Mouse (Mus musculus) liver, postnatal 0 days (tissue): ENCODE data around the gene Hivep3. TPM values are rescaled to one million over a fixed set of nuclear protein-coding genes. Genes with fewer than 3 reads are reported as not detected.
A peak's percentile ranks its signal among the peaks of the same experiment; 100 is the strongest.

ENCODE experiments used
- ATAC-seq: fragments of 200-750 bp; cut with Nextera tagmentation; 2 replicates; pipeline ENCODE4 v1.8.0; 2017; ENCODE audit warnings: mild to moderate bottlenecking, moderate library complexity
- DNase-seq: peaks from one replicate; pipeline ENCODE4 v3.0.0-alpha.2; 2016
- H3K27ac ChIP-seq: fragments of 300-500 bp; sonication (generic); 2 replicates; pipeline ENCODE4 v1.5.1; 2014; ENCODE audit warnings: antibody characterized with exemption, moderate library complexity, mild to moderate bottlenecking, low read depth
- H3K27me3 ChIP-seq: fragments of 300-500 bp; sonication (generic); 2 replicates; pipeline ENCODE4 v1.6.1; 2014; ENCODE audit warnings: low read length, control low read depth, mixed read lengths; ENCODE audit not compliant: insufficient read depth
- H3K36me3 ChIP-seq: fragments of 300-500 bp; sonication (generic); replicated peaks from 2 replicates; pipeline ENCODE4 v1.6.1; 2014; ENCODE audit warnings: mild to moderate bottlenecking, control low read depth, low read length, moderate library complexity, mixed read lengths; ENCODE audit not compliant: insufficient read depth
- H3K4me1 ChIP-seq: fragments of 300-500 bp; sonication (generic); 2 replicates; pipeline ENCODE4 v1.6.1; 2014; ENCODE audit warnings: antibody characterized with exemption, mild to moderate bottlenecking, control low read depth; ENCODE audit not compliant: insufficient read depth
- H3K4me2 ChIP-seq: fragments of 300-500 bp; sonication (generic); 2 replicates; pipeline ENCODE4 v1.6.1; 2014; ENCODE audit warnings: low read depth, mild to moderate bottlenecking, low read length, moderate library complexity, mixed read lengths
- H3K4me3 ChIP-seq: fragments of 300-500 bp; sonication (generic); 2 replicates; pipeline ENCODE4 v1.5.1; 2014; ENCODE audit warnings: low read depth, low read length
- H3K9ac ChIP-seq: fragments of 300-500 bp; sonication (generic); replicated peaks from 2 replicates; pipeline ENCODE4 v1.6.1; 2014; ENCODE audit warnings: mild to moderate bottlenecking, moderate library complexity
- H3K9me3 ChIP-seq: fragments of 300-500 bp; sonication (generic); 2 replicates; pipeline ENCODE4 v1.6.1; 2016; ENCODE audit warnings: mild to moderate bottlenecking, control low read depth, low read length, mixed read lengths
- CTCF ChIP-seq: sonication (generic); IDR thresholded peaks from 2 replicates; pipeline ENCODE4 v1.5.1; 2016; ENCODE audit warnings: antibody characterized with exemption, low read depth
- EP300 ChIP-seq: IDR thresholded peaks from 2 replicates; pipeline ENCODE4 v1.6.1; 2016; ENCODE audit warnings: antibody characterized with exemption, low read depth, mild to moderate bottlenecking
- WGBS: fragments of 180-500 bp; shearing (Covaris S2); extraction: QIAGEN DNeasy Blood & Tissue Kit; methylation state at CpG from one replicate; pipeline ENCODE4 v1.1.7; 2014; ENCODE audit not compliant: insufficient replicate concordance; 5-methylcytosine and 5-hydroxymethylcytosine counted together
- polyA plus RNA-seq: library from polyadenylated mRNA; unstranded; fragments of >200 nt; fragmentation: Nextera tagmentation; extraction: Ambion mirVana; gene quantifications from 2 replicates; pipeline ENCODE4 v1.2.1, GENCODE M21; 2015

The Hivep3 gene
- polyA plus RNA-seq, 1 experiment from 2014 or later, result 3.8 TPM

- Histone ChIP-seq H3K36me3 (no peaks in the 10 kb centered on the region), H3K9ac (no peak overlapping the region), H3K27me3 (peaks cover 2% of the 10 kb centered on the region; the same call in 1 of the 2 replicates), H3K9me3 (no peaks in the 10 kb centered on the region), H3K27ac (no peak overlapping the region), H3K4me1 (no peaks in the 10 kb centered on the region), H3K4me3 (no peak overlapping the region), H3K4me2 (no peak overlapping the region)
- 17% methylated on average over 5 of the region's 5 CpGs for WGBS
- TF ChIP-seq EP300, result no peak
- no peak for TF ChIP-seq CTCF
- no peak for DNase-seq
- no peak for ATAC-seq
Measured at GRCm38 (mm10) chr4:120184374-120184991, 450.9 kb downstream of the Hivep3 start.

- DNase-seq (no peak), ATAC-seq (no peak)
- Histone ChIP-seq H3K9me3 (no peaks in the 10 kb centered on the region), H3K27ac (no peak overlapping the region), H3K9ac (no peak overlapping the region), H3K4me2 (no peak overlapping the region), H3K4me1 (no peaks in the 10 kb centered on the region), H3K36me3 (no peaks in the 10 kb centered on the region), H3K4me3 (no peak overlapping the region), H3K27me3 (peaks cover 2% of the 10 kb centered on the region; the same call in 1 of the 2 replicates)
- 69% methylated on average over 1 of the region's 1 CpGs for WGBS
- no peak for TF ChIP-seq CTCF
- TF ChIP-seq EP300, result no peak
Measured at GRCm38 (mm10) chr4:120186441-120186840, 452.9 kb downstream of the Hivep3 start.

- DNase-seq (no peak), ATAC-seq (no peak)
- Histone ChIP-seq H3K9ac (no peak overlapping the region), H3K27me3 (peaks cover 2% of the 10 kb centered on the region; the same call in 1 of the 2 replicates), H3K27ac (no peak overlapping the region), H3K4me2 (no peak overlapping the region), H3K9me3 (no peaks in the 10 kb centered on the region), H3K4me1 (no peaks in the 10 kb centered on the region), H3K36me3 (no peaks in the 10 kb centered on the region), H3K4me3 (no peak overlapping the region)
- 7% methylated on average over 4 of the region's 4 CpGs for WGBS
- TF ChIP-seq CTCF, result peak; percentile 50
- TF ChIP-seq EP300, result no peak
Measured at GRCm38 (mm10) chr4:120186934-120187333, 453.4 kb downstream of the Hivep3 start.

Other genes with a start within 250 kb of the Hivep3 start
- not detected in 2 replicates for gene Rimkla, start 241.2 kb upstream of the Hivep3 start, polyA plus RNA-seq
- 2.6 and 2.9 TPM in 2 replicates for gene Foxj3, start 196.8 kb upstream of the Hivep3 start, polyA plus RNA-seq
- gene Frg2f1, start 194.3 kb upstream of the Hivep3 start, polyA plus RNA-seq, result 3.8 and 4.3 TPM in 2 replicates
- gene Guca2a, start 96.1 kb upstream of the Hivep3 start, polyA plus RNA-seq, result not detected in 2 replicates
- not detected in 2 replicates for gene Guca2b, start 74.8 kb upstream of the Hivep3 start, polyA plus RNA-seq